Mouse (Mus musculus): ENCODE data around the gene Mindy2. TPM values are rescaled to one million over a fixed set of nuclear protein-coding genes. Genes with fewer than 3 reads are reported as not detected.
A peak's percentile ranks its signal among the peaks of the same experiment; 100 is the strongest.

Gene Mindy2
- polyA plus RNA-seq, 1 experiment from 2014 or later: 8.2 TPM

- TF ChIP-seq CTCF (IDR thresholded peaks at IDR 0.05; ENCODE audit: low read depth) (no peak), EP300 (IDR thresholded peaks at IDR 0.05; ENCODE audit: low read depth) (no peak)
- ATAC-seq: no peak
- Histone ChIP-seq H3K27ac (ENCODE audit: low read depth) (peak overlapping the region; percentile 77), H3K36me3 (replicated peaks; ENCODE audit: insufficient read depth, low read length) (peaks cover 19% of the 10 kb centered on the region), H3K4me3 (ENCODE audit: low read depth, low read length) (peak overlapping the region; percentile 99), H3K4me2 (ENCODE audit: low read depth, low read length) (peak overlapping the region; percentile 90), H3K9ac (replicated peaks) (peak overlapping the region; percentile 46), H3K4me1 (ENCODE audit: insufficient read depth) (peaks cover 31% of the 10 kb centered on the region), H3K9me3 (ENCODE audit: low read length) (no peaks in the 10 kb centered on the region), H3K27me3 (ENCODE audit: insufficient read depth, low read length) (no peaks in the 10 kb centered on the region)
- WGBS (ENCODE audit: insufficient replicate concordance): 57% methylated on average over 2 of the region's 2 CpGs
- no peak for DNase-seq
These were observed 3.1 kb downstream of the Mindy2 start for GRCm38 (mm10) chr9:70653875-70654274.

- H3K36me3 ChIP-seq (replicated peaks; ENCODE audit: insufficient read depth, low read length): peaks cover 26% of the 10 kb centered on the region
- H3K27me3 ChIP-seq (ENCODE audit: insufficient read depth, low read length): no peaks in the 10 kb centered on the region
- TF ChIP-seq EP300 (IDR thresholded peaks at IDR 0.05; ENCODE audit: low read depth) (no peak), CTCF (IDR thresholded peaks at IDR 0.05; ENCODE audit: low read depth) (no peak)
- no peaks in the 10 kb centered on the region for H3K9me3 ChIP-seq (ENCODE audit: low read length)
- H3K4me1 ChIP-seq (ENCODE audit: insufficient read depth): peaks cover 31% of the 10 kb centered on the region
- H3K27ac ChIP-seq (ENCODE audit: low read depth): no peak overlapping the region
- no peak for DNase-seq
- peak overlapping the region; percentile 90 for H3K4me2 ChIP-seq (ENCODE audit: low read depth, low read length)
- 74% methylated on average over 2 of the region's 2 CpGs for WGBS (ENCODE audit: insufficient replicate concordance)
- no peak for ATAC-seq
- no peak overlapping the region for H3K9ac ChIP-seq (replicated peaks)
- H3K4me3 ChIP-seq (ENCODE audit: low read depth, low read length): no peak overlapping the region
These were observed 4.8 kb downstream of the Mindy2 start for GRCm38 (mm10) chr9:70652221-70652620.

DNA sequence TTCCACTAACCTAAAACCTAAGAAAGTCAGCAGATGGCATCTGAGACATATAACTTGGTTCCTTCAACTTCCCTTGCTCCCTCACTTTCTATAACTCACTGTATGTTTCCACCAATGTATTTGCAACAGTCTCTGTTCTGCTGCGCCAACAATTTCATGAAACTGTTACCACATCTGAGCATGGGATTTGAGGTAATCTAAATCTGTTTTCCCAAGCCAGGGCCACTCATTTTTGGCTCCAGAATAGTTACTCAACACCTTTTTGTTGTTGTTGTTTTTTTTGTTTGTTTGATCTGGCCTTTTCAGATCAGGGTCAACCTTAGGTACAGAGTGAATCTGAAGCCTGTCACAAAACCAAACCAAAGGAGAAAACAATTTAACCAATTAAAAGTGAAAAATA lies 6.0 kb downstream of the Mindy2 start:
- Histone ChIP-seq H3K4me2 (ENCODE audit: low read depth, low read length) (no peak overlapping the region), H3K27me3 (ENCODE audit: insufficient read depth, low read length) (no peaks in the 10 kb centered on the region), H3K9ac (replicated peaks) (no peak overlapping the region), H3K36me3 (replicated peaks; ENCODE audit: insufficient read depth, low read length) (peaks cover 26% of the 10 kb centered on the region), H3K9me3 (ENCODE audit: low read length) (no peaks in the 10 kb centered on the region), H3K4me3 (ENCODE audit: low read depth, low read length) (no peak overlapping the region), H3K27ac (ENCODE audit: low read depth) (no peak overlapping the region), H3K4me1 (ENCODE audit: insufficient read depth) (peaks cover 31% of the 10 kb centered on the region)
- no peak for TF ChIP-seq CTCF (IDR thresholded peaks at IDR 0.05; ENCODE audit: low read depth)
- no peak for TF ChIP-seq EP300 (IDR thresholded peaks at IDR 0.05; ENCODE audit: low read depth)
- DNase-seq (no peak), ATAC-seq (no peak)
- 89% methylated on average over 1 of the region's 1 CpGs for WGBS (ENCODE audit: insufficient replicate concordance)

DNA sequence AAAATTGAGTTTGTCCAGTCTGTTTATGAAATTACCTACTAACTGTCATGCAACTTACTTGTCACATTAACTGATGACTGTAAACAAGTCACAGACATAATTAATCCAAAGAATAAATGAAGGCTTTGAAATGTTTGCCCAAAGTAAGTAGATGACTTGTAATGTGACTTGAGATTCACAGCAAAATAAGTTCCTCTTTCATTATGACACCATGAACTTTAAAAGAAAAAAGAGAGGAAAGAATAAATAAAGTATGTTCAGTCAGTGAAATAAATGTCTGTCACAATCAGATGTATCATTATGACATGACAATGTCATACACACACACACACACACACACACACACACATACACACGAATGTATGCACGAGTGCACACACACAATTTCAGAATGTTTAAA lies 6.7 kb downstream of the Mindy2 start:
- WGBS (ENCODE audit: insufficient replicate concordance): 80% methylated on average over 2 of the region's 2 CpGs
- TF ChIP-seq CTCF (IDR thresholded peaks at IDR 0.05; ENCODE audit: low read depth): no peak
- TF ChIP-seq EP300 (IDR thresholded peaks at IDR 0.05; ENCODE audit: low read depth): no peak
- no peak for ATAC-seq

GRCm38 (mm10) chr9:70636748-70637147 lies 20.2 kb downstream of the Mindy2 start:
- Histone ChIP-seq H3K27ac (ENCODE audit: low read depth) (no peak overlapping the region), H3K4me2 (ENCODE audit: low read depth, low read length) (no peak overlapping the region), H3K27me3 (ENCODE audit: insufficient read depth, low read length) (no peaks in the 10 kb centered on the region), H3K36me3 (replicated peaks; ENCODE audit: insufficient read depth, low read length) (peaks cover 12% of the 10 kb centered on the region), H3K9ac (replicated peaks) (no peak overlapping the region), H3K9me3 (ENCODE audit: low read length) (no peaks in the 10 kb centered on the region), H3K4me3 (ENCODE audit: low read depth, low read length) (no peak overlapping the region), H3K4me1 (ENCODE audit: insufficient read depth) (no peaks in the 10 kb centered on the region)
- WGBS (ENCODE audit: insufficient replicate concordance): 94% methylated on average over 2 of the region's 2 CpGs
- TF ChIP-seq EP300 (IDR thresholded peaks at IDR 0.05; ENCODE audit: low read depth) (no peak), CTCF (IDR thresholded peaks at IDR 0.05; ENCODE audit: low read depth) (no peak)
- DNase-seq (no peak), ATAC-seq (no peak)

More for the DNA sequence above, 6.7 kb downstream of the Mindy2 start:
- no peak overlapping the region for H3K4me3 ChIP-seq (ENCODE audit: low read depth, low read length)
- no peak overlapping the region for H3K27ac ChIP-seq (ENCODE audit: low read depth)
- H3K36me3 ChIP-seq (replicated peaks; ENCODE audit: insufficient read depth, low read length): peaks cover 26% of the 10 kb centered on the region
- H3K27me3 ChIP-seq (ENCODE audit: insufficient read depth, low read length): no peaks in the 10 kb centered on the region
- H3K9ac ChIP-seq (replicated peaks): no peak overlapping the region
- H3K4me1 ChIP-seq (ENCODE audit: insufficient read depth): peaks cover 31% of the 10 kb centered on the region
- no peaks in the 10 kb centered on the region for H3K9me3 ChIP-seq (ENCODE audit: low read length)
- DNase-seq: no peak
- no peak overlapping the region for H3K4me2 ChIP-seq (ENCODE audit: low read depth, low read length)

- Histone ChIP-seq H3K9ac (replicated peaks) (no peak overlapping the region), H3K4me1 (ENCODE audit: insufficient read depth) (no peaks in the 10 kb centered on the region), H3K4me3 (ENCODE audit: low read depth, low read length) (no peak overlapping the region), H3K27me3 (ENCODE audit: insufficient read depth, low read length) (no peaks in the 10 kb centered on the region), H3K4me2 (ENCODE audit: low read depth, low read length) (no peak overlapping the region), H3K9me3 (ENCODE audit: low read length) (no peaks in the 10 kb centered on the region), H3K36me3 (replicated peaks; ENCODE audit: insufficient read depth, low read length) (peaks cover 22% of the 10 kb centered on the region), H3K27ac (ENCODE audit: low read depth) (no peak overlapping the region)
- 47% methylated on average over 5 of the region's 5 CpGs for WGBS (ENCODE audit: insufficient replicate concordance)
- ATAC-seq (no peak), DNase-seq (no peak)
- no peak for TF ChIP-seq CTCF (IDR thresholded peaks at IDR 0.05; ENCODE audit: low read depth)
- TF ChIP-seq EP300 (IDR thresholded peaks at IDR 0.05; ENCODE audit: low read depth): no peak
These were observed 25.3 kb downstream of the Mindy2 start for GRCm38 (mm10) chr9:70631665-70632064.

DNA sequence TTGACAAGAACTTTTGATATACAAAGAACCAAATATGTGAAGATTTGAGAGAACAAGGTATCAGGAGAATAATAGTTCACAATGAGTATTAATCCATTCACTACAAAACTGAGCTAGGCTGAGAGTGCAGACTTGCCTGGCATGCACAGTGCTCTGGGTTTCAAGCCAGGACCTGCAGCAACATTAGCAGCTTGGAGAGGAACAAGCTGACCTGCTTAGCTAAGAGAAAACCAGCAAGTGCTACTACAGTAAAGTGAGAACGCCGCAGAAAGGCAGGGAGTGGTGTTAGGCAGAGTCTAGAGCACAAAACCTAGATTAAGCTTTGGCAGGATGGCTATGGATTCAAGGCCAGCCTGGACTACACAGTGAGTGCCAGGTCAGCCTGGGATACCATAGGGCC lies 27.3 kb downstream of the Mindy2 start:
- no peak overlapping the region for H3K9ac ChIP-seq (replicated peaks)
- H3K4me3 ChIP-seq (ENCODE audit: low read depth, low read length): no peak overlapping the region
- H3K36me3 ChIP-seq (replicated peaks; ENCODE audit: insufficient read depth, low read length): peaks cover 38% of the 10 kb centered on the region
- H3K27ac ChIP-seq (ENCODE audit: low read depth): no peak overlapping the region
- no peak for TF ChIP-seq CTCF (IDR thresholded peaks at IDR 0.05; ENCODE audit: low read depth)
- TF ChIP-seq EP300 (IDR thresholded peaks at IDR 0.05; ENCODE audit: low read depth): no peak
- DNase-seq (no peak), ATAC-seq (no peak)
- H3K9me3 ChIP-seq (ENCODE audit: low read length): no peaks in the 10 kb centered on the region
- WGBS (ENCODE audit: insufficient replicate concordance): 96% methylated on average over 2 of the region's 2 CpGs
- H3K27me3 ChIP-seq (ENCODE audit: insufficient read depth, low read length): no peaks in the 10 kb centered on the region
- no peak overlapping the region for H3K4me2 ChIP-seq (ENCODE audit: low read depth, low read length)
- no peaks in the 10 kb centered on the region for H3K4me1 ChIP-seq (ENCODE audit: insufficient read depth)

Data from liver, postnatal 0 days (tissue).